Mouse (Mus musculus) liver, embryonic 13.5 days (tissue): ENCODE data around the gene Sptbn4. TPM values are rescaled to one million over a fixed set of nuclear protein-coding genes. Genes with fewer than 3 reads are reported as not detected.

Experiments used
- ATAC-seq: fragments of 200-750 bp; cut with Nextera tagmentation; 2 replicates; pipeline ENCODE4 v1.8.0; 2017; ENCODE audit warnings: low read depth, mild to moderate bottlenecking, moderate number of reproducible peaks, moderate library complexity
- DNase-seq: peaks from one replicate; pipeline ENCODE4 v3.0.0; 2022
- H3K27ac ChIP-seq: fragments of 300-500 bp; sonication (generic); 2 replicates; pipeline ENCODE4 v1.5.1; 2015; ENCODE audit warnings: moderate library complexity, mild to moderate bottlenecking, inconsistent platforms
- H3K27me3 ChIP-seq: fragments of 300-500 bp; sonication (generic); 2 replicates; pipeline ENCODE4 v1.6.1; 2015; ENCODE audit warnings: mild to moderate bottlenecking, inconsistent platforms
- H3K36me3 ChIP-seq: fragments of 300-500 bp; sonication (generic); 2 replicates; pipeline ENCODE4 v1.6.1; 2015; ENCODE audit warnings: mild to moderate bottlenecking, inconsistent platforms
- H3K4me1 ChIP-seq: fragments of 300-500 bp; sonication (generic); replicated peaks from 2 replicates; pipeline ENCODE4 v1.6.1; 2015; ENCODE audit warnings: inconsistent platforms
- H3K4me2 ChIP-seq: fragments of 300-500 bp; sonication (generic); 2 replicates; pipeline ENCODE4 v1.6.1; 2015; ENCODE audit warnings: inconsistent platforms, mild to moderate bottlenecking, moderate library complexity
- H3K4me3 ChIP-seq: fragments of 300-500 bp; sonication (generic); replicated peaks from 2 replicates; pipeline ENCODE4 v1.5.1; 2015; ENCODE audit warnings: mild to moderate bottlenecking, inconsistent platforms
- H3K9ac ChIP-seq: fragments of 300-500 bp; sonication (generic); 2 replicates; pipeline ENCODE4 v1.6.1; 2015; ENCODE audit warnings: mild to moderate bottlenecking, inconsistent platforms
- H3K9me3 ChIP-seq: fragments of 300-500 bp; sonication (generic); replicated peaks from 2 replicates; pipeline ENCODE4 v1.6.1; 2016; ENCODE audit warnings: inconsistent platforms
- whole genome bisulfite sequencing: fragments of 180-500 bp; shearing (Covaris S2); methylation state at CpG from one replicate; pipeline ENCODE4 v1.1.7; 2015; ENCODE audit not compliant: insufficient replicate concordance; 5-methylcytosine and 5-hydroxymethylcytosine counted together
- polyA plus RNA-seq: library from polyadenylated mRNA; unstranded; fragments of >200 nt; fragmentation: Nextera tagmentation; extraction: Ambion mirVana; gene quantifications from 2 replicates; pipeline ENCODE4 v1.2.1, GENCODE M21; 2015

The Sptbn4 gene
- polyA plus RNA-seq, 1 experiment from 2014 or later = 0.10 TPM

GRCm38 (mm10) chr7:27433349-27433748 lies 14.1 kb downstream of the Sptbn4 start:
- Histone ChIP-seq H3K27me3 (peaks cover 61% of the 10 kb centered on the region), H3K9ac (no peak overlapping the region), H3K4me3 (no peak overlapping the region), H3K4me2 (no peak overlapping the region), H3K36me3 (no peaks in the 10 kb centered on the region), H3K4me1 (peaks cover 17% of the 10 kb centered on the region), H3K27ac (no peak overlapping the region), H3K9me3 (peaks cover 4% of the 10 kb centered on the region; the same call in 1 of the 2 replicates)
- DNase-seq = no peak
- ATAC-seq = 0 out of 2 replicates have a peak, but pooled peaks have one; percentile 10
- WGBS = 19% methylated on average over 10 of the region's 10 CpGs

- H3K27me3 ChIP-seq = peaks cover 44% of the 10 kb centered on the region
- no peak for DNase-seq
- no peak overlapping the region for H3K9ac ChIP-seq
- H3K4me3 ChIP-seq = no peak overlapping the region
- H3K4me2 ChIP-seq = no peak overlapping the region
- no peak for ATAC-seq
- no peak overlapping the region for H3K27ac ChIP-seq
- 46% methylated on average over 2 of the region's 2 CpGs for WGBS
- no peaks in the 10 kb centered on the region for H3K36me3 ChIP-seq
- peaks cover 4% of the 10 kb centered on the region; the same call in 1 of the 2 replicates for H3K9me3 ChIP-seq
- H3K4me1 ChIP-seq = peaks cover 13% of the 10 kb centered on the region
These were observed 18.4 kb downstream of the Sptbn4 start for GRCm38 (mm10) chr7:27429135-27429534.

GRCm38 (mm10) chr7:27428002-27428401 lies 19.5 kb downstream of the Sptbn4 start:
- Histone ChIP-seq H3K4me3 (no peak overlapping the region), H3K27ac (no peak overlapping the region), H3K36me3 (no peaks in the 10 kb centered on the region), H3K9me3 (peaks cover 4% of the 10 kb centered on the region; the same call in 1 of the 2 replicates), H3K27me3 (peaks cover 39% of the 10 kb centered on the region), H3K4me1 (0 out of 2 replicates have a peak, but pooled peaks cover 1% of the 10 kb centered on the region), H3K4me2 (no peak overlapping the region), H3K9ac (no peak overlapping the region)
- no peak for DNase-seq
- 64% methylated on average over 11 of the region's 11 CpGs for WGBS
- no peak for ATAC-seq

- no peaks in the 10 kb centered on the region for H3K36me3 ChIP-seq
- no peak overlapping the region for H3K27ac ChIP-seq
- peaks cover 33% of the 10 kb centered on the region for H3K27me3 ChIP-seq
- ATAC-seq (no peak), DNase-seq (no peak)
- no peak overlapping the region for H3K4me3 ChIP-seq
- WGBS = 63% methylated on average over 1 of the region's 1 CpGs
- no peaks in the 10 kb centered on the region for H3K4me1 ChIP-seq
- peaks cover 4% of the 10 kb centered on the region; the same call in 1 of the 2 replicates for H3K9me3 ChIP-seq
- H3K4me2 ChIP-seq = no peak overlapping the region
- H3K9ac ChIP-seq = no peak overlapping the region
These were observed 20.1 kb downstream of the Sptbn4 start for GRCm38 (mm10) chr7:27427387-27427786.

- Histone ChIP-seq H3K27ac (no peak overlapping the region), H3K4me2 (no peak overlapping the region), H3K4me3 (no peak overlapping the region), H3K9ac (no peak overlapping the region), H3K9me3 (no peaks in the 10 kb centered on the region), H3K36me3 (no peaks in the 10 kb centered on the region), H3K4me1 (no peaks in the 10 kb centered on the region), H3K27me3 (peaks cover 17% of the 10 kb centered on the region; the same call in 1 of the 2 replicates)
- WGBS = 70% methylated on average over 12 of the region's 12 CpGs
- ATAC-seq = no peak
- DNase-seq = no peak
These were observed 23.7 kb downstream of the Sptbn4 start for GRCm38 (mm10) chr7:27423556-27424326.

- Histone ChIP-seq H3K36me3 (no peaks in the 10 kb centered on the region), H3K9ac (no peak overlapping the region), H3K27ac (no peak overlapping the region), H3K4me2 (no peak overlapping the region), H3K27me3 (peaks cover 14% of the 10 kb centered on the region), H3K9me3 (no peaks in the 10 kb centered on the region), H3K4me3 (no peak overlapping the region), H3K4me1 (no peaks in the 10 kb centered on the region)
- DNase-seq (no peak), ATAC-seq (no peak)
- 53% methylated on average over 3 of the region's 3 CpGs for WGBS
These were observed 28.4 kb downstream of the Sptbn4 start for GRCm38 (mm10) chr7:27419101-27419500.

- ATAC-seq = no peak
- WGBS = 57% methylated on average over 2 of the region's 2 CpGs
- H3K9me3 ChIP-seq = no peaks in the 10 kb centered on the region
These were observed 30.3 kb downstream of the Sptbn4 start for GRCm38 (mm10) chr7:27417151-27417550.

GRCm38 (mm10) chr7:27408379-27409176 lies 38.9 kb downstream of the Sptbn4 start:
- DNase-seq (peak; percentile 33), ATAC-seq (peak; percentile 57)
- Histone ChIP-seq H3K9me3 (no peaks in the 10 kb centered on the region; the same call in 1 of the 2 replicates), H3K4me2 (peak overlapping the region; percentile 58), H3K4me1 (peaks cover 10% of the 10 kb centered on the region), H3K27me3 (peaks cover 90% of the 10 kb centered on the region), H3K27ac (no peak overlapping the region), H3K9ac (no peak overlapping the region), H3K4me3 (peak overlapping the region; percentile 45), H3K36me3 (no peaks in the 10 kb centered on the region)
- WGBS = 2% methylated on average over 94 of the region's 96 CpGs

More at GRCm38 (mm10) chr7:27417151-27417550, 30.3 kb downstream of the Sptbn4 start:
- H3K4me3 ChIP-seq = no peak overlapping the region
- no peak overlapping the region for H3K4me2 ChIP-seq
- no peaks in the 10 kb centered on the region for H3K36me3 ChIP-seq
- H3K27me3 ChIP-seq = peaks cover 16% of the 10 kb centered on the region
- no peak for DNase-seq
- H3K9ac ChIP-seq = no peak overlapping the region
- H3K27ac ChIP-seq = no peak overlapping the region
- H3K4me1 ChIP-seq = no peaks in the 10 kb centered on the region

- no peak overlapping the region for H3K4me2 ChIP-seq
- H3K36me3 ChIP-seq = no peaks in the 10 kb centered on the region
- no peak overlapping the region for H3K9ac ChIP-seq
- no peak overlapping the region for H3K27ac ChIP-seq
- no peaks in the 10 kb centered on the region; the same call in 1 of the 2 replicates for H3K9me3 ChIP-seq
- H3K4me3 ChIP-seq = no peak overlapping the region
- H3K4me1 ChIP-seq = peaks cover 10% of the 10 kb centered on the region
- ATAC-seq (no peak), DNase-seq (no peak)
- WGBS = 41% methylated on average over 8 of the region's 8 CpGs
- H3K27me3 ChIP-seq = peaks cover 94% of the 10 kb centered on the region
These were observed 39.7 kb downstream of the Sptbn4 start for GRCm38 (mm10) chr7:27407816-27408215.

GRCm38 (mm10) chr7:27406481-27406880 lies 41.0 kb downstream of the Sptbn4 start:
- Histone ChIP-seq H3K4me2 (no peak overlapping the region), H3K9ac (no peak overlapping the region), H3K4me3 (no peak overlapping the region), H3K4me1 (peaks cover 10% of the 10 kb centered on the region), H3K9me3 (no peaks in the 10 kb centered on the region; the same call in 1 of the 2 replicates), H3K27ac (no peak overlapping the region), H3K27me3 (peaks cover 98% of the 10 kb centered on the region), H3K36me3 (no peaks in the 10 kb centered on the region)
- no peak for ATAC-seq
- 68% methylated on average over 7 of the region's 7 CpGs for WGBS
- no peak for DNase-seq

GRCm38 (mm10) chr7:27404203-27404942 lies 43.1 kb downstream of the Sptbn4 start:
- Histone ChIP-seq H3K4me1 (peaks cover 10% of the 10 kb centered on the region), H3K9ac (no peak overlapping the region), H3K27ac (no peak overlapping the region), H3K9me3 (no peaks in the 10 kb centered on the region; the same call in 1 of the 2 replicates), H3K4me3 (no peak overlapping the region), H3K27me3 (peaks cover 96% of the 10 kb centered on the region), H3K36me3 (no peaks in the 10 kb centered on the region), H3K4me2 (peak overlapping the region; percentile 19; the same call in 1 of the 2 replicates)
- ATAC-seq (no peak), DNase-seq (no peak)
- 7% methylated on average over 81 of the region's 81 CpGs for WGBS
